Mouse (Mus musculus): ENCODE measurements around the gene Rft1. TPM values are rescaled to one million over a fixed set of nuclear protein-coding genes. Genes with fewer than 3 reads are reported as not detected.

The Rft1 gene
- total RNA-seq (2021) = 10 to 100 TPM; 11.0 to 12.4 TPM
- long read RNA-seq, experiment 1, transcript Rft1-201 (13 exons, 2,387 nt) = major isoform, 16 of 26 reads
- long read RNA-seq, experiment 1, partial matches to known transcripts = 1 of 26 reads
- long read RNA-seq, experiment 1, other reads (novel, unspliced or antisense) = 4 of 26 reads
- long read RNA-seq, experiment 2, transcript Rft1-201 (13 exons, 2,387 nt) = major isoform, 6 of 10 reads
- long read RNA-seq, experiment 2, partial matches to known transcripts = 1 of 10 reads
- long read RNA-seq, experiment 2, other reads (novel, unspliced or antisense) = 3 of 10 reads

DNA sequence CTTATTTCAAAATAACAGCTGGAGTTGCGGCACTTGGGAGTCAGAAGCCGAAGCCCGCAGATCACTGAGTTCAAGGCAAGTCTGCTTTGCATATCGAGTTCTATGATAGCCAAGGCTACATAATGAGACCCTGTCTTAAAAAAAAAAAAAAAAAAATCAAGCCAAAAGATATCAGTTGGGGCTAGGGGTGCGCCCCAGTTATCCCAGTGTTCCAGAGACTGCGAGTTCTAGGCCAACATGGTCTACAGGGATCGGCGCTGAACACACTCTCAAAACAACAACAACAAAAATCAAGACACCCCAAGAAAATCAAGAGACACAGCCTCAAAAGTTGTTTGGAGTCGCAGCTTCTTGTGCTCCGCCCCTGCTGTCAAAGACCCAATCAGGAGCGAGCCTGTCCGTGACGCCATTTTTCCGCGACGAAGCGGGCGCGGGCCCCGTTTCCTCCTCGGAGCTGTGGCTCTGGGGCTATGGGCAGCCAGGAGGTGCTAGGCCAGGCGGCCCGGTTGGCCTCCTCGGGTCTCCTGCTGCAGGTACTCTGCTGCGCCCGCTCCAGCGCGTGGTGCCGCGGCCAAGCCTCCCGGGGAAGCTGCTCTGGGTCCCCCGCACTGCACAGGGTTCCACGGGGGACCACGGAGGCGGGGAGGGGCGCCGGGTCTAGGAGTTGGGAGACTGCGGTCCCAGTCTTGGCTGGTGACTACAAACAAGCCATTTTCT is at the start of gene Rft1:
Gene Rft1 (plus strand): TSS at position 418 of the 717 bp plus-strand sequence.
- intact Hi-C loops (cut with DNase I) = loop anchor here (5.0 kb wide), 1 partner anchor 62 kb away; no protein-coding TSS in a partner anchor
- DNase-seq (ENCODE audit: low spot score in 2 of 2) = peak; percentile 98 to 99

GRCm38 (mm10) chr14:30606817-30607216 is 47.3 kb upstream of the Rft1 start:
- intact Hi-C loops (cut with DNase I) = no loop called here
- DNase-seq (ENCODE audit: low spot score in 2 of 2) = no peak

- DNase-seq (ENCODE audit: low spot score in 2 of 2) = no peak
- intact Hi-C loops (cut with DNase I) = no loop called here
Measured at GRCm38 (mm10) chr14:30607696-30608095, 46.5 kb upstream of the Rft1 start.

DNA sequence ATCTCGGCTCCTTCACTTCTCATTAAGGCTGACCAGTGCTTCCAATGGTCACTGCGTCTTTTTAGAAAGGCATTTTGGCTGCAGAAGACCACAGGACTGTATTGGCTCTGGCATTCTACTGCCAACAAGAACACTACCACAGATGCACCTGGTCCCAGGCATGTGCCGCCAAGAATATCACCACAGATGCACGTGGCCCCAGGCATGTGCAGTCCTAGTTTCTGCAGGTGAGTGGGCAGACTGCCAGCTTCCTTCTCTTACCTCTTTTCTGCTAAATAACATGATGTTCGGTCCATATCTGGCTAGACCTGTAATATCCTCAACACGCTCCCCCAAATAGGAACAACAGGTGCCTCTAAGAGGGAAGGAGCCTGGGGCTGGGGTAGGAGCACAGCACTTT is 46.0 kb upstream of the Rft1 start:
- peak in 1 of 2 experiments; percentile 32 for DNase-seq (ENCODE audit: low spot score in 2 of 2)
- intact Hi-C loops (cut with DNase I) = no loop called here

DNA sequence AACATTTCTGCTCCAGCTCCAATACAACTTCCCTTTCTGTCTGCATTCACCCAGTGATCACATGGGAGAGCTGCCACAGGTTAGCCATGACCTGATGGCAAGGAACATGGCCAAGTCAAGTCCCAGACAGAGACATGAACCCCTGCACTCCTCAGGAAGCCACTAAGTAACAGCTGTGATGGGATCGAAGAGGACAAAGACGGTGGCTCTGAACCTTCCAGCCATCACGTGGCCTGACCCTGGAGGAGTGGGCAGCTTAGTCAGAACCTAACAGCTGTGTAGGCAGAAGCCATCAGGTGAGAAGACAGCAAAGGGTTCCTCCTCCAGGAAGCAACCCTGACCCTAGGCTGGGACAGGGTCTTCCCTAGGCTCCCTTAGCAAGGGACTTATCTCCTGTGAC is 44.7 kb upstream of the Rft1 start:
- no peak for DNase-seq (ENCODE audit: low spot score in 2 of 2)
- intact Hi-C loops (cut with DNase I) = no loop called here

- intact Hi-C loops (cut with DNase I) = no loop called here
- no peak for DNase-seq (ENCODE audit: low spot score in 2 of 2)
Measured at GRCm38 (mm10) chr14:30610304-30610703, 43.9 kb upstream of the Rft1 start.

DNA sequence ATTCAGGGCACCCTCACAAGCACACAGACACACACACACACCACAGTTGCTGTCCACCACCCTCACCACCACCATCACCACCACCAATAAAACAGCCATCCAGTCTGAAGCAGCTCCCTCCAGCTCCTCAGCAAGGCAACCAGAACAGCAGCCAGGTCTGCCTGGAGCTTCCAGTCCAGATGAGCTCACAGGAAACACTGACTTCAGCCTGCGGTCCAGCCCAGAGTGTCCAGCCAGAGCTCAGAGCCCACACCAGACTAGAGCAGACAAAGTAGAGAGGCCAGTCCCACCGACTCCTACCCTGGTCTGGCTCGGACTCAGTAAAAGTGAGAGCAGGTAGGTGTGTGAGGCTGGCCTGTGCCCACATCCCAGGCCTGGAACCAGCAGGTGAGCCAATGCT is 43.2 kb upstream of the Rft1 start:
- intact Hi-C loops (cut with DNase I) = no loop called here
- no peak for DNase-seq (ENCODE audit: low spot score in 2 of 2)

DNA sequence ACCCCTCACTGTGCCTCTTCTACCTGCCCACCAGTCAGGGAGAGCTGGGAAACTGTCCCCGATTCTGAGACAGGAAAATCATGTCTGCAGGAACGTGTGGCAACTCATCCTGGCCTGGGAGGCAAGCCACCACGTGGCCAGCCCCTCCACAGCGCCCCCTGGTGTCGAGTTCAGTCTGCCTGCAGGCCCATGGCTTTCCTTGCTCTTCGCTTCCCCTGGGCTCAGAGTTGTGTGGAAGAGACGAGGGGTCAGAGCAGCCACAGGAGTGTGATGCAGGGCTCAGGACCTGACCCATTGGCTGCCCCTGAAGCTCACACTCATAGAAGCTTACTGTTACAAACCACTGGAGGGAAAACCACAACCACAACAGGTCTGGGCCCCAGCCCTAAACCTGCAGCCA is 41.6 kb upstream of the Rft1 start:
- peak; percentile 66 to 81 for DNase-seq (ENCODE audit: low spot score in 2 of 2)
- intact Hi-C loops (cut with DNase I) = no loop called here

DNA sequence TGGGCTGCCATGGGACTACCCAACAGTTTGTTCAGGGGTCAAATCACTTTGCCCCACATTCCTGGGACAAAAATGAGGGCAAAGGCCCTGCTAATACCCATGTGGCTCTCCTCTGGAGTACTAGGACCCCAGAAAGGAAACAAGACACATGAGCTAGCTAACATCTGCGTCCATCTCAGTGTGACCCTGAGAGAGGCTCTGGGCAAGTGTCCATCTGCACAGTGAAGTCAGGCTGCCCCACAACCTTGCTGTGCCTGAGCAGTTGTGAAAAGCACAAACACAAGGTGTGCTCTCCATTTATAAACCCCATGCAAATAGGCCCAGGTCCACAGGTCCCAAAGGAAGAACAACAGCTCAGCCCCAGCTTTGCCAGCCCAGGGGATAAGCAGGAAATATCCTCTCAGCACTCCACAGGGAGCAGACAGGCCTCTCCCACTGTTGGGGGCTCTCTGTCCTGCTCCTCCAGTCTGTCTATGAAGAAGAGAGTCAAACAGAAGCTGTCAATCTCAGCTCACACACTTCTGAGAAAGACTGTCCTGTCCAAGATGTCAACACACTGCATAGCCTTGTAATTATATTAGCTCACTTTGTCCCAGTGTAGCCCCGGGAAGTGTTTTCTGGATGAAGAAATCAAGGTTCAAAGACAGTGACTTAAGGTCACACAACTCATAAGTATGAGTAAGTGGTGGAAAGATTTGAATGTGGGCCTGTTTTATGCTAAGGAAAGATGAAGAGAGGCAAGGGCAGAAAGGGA is 41.0 kb upstream of the Rft1 start:
- DNase-seq (ENCODE audit: low spot score in 2 of 2) = no peak
- intact Hi-C loops (cut with DNase I) = no loop called here

DNA sequence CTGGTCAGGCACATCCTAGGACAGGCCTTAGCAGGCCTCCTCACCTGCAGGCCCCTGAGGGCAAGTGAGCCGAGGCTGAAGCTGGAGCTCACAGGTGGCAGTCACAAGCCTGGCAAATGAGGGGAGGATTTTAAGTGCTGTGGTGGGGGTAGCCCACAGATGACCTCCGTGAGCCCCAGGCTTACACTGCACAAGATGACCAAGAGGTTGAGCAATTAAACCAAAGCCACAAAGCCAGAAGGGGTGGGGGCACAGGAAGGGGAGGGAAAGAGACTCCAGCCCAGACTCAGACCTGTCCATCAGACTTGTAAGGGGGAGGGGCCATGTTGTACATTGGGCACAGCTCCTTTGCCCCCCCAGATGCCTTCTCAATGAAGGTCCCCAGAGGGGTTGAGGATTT is 37.4 kb upstream of the Rft1 start:
- intact Hi-C loops (cut with DNase I) = no loop called here
- DNase-seq (ENCODE audit: low spot score in 2 of 2) = no peak

DNA sequence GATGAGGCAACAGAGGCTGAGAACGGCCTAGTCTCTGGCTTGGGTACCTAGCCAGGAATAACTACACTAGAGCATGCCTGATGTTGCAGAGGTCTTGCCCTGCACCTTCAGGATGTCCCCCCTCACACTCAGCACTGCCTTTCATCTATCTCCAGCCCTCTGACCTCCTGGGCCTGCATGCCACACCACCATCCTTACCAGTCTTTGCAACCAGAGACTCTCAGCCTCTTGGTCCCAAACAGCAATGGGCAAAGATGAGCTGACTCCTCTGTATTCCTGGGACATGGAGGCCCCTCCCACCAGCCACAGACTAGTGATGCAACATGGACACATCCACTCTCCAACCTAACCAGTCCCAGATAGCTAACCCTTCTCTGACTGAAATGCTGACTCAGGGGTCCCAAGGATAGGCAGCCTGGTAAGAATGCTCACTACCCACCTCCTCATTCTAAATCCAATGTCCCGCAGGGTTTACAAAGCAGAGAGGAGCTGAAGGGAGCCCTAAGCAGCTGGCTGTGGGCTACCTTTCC is 35.3 kb upstream of the Rft1 start:
- intact Hi-C loops (cut with DNase I) = no loop called here
- no peak for DNase-seq (ENCODE audit: low spot score in 2 of 2)

DNA sequence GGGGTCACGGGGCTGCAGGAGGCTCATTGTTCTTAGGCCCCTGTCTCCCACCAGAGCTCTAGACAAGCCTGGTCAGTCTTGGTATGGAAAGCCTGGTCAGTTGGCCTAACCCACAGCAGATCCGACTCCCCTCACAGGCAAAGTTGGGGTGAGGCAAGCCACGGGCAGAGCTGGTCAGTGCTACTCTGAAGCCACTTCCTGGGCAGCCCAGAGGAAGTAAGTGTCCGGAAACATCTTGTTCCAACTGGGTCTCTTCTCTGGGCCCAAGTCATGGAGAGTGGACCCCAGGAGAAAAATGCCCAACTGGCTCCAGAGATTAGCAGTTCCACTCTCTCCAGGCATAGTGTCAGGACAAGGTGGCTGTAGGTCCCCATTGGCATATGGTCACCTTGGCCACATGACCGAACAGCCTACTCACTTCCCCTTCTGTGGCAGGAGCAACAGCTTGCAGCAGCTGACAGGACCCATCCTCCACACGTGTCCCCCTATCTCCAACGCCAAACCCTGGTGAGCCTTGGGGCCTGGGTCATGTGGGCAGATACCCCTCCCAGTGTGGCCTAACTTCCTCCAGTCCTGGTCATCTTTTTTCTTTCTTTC is 34.1 kb upstream of the Rft1 start:
- intact Hi-C loops (cut with DNase I) = no loop called here
- DNase-seq (ENCODE audit: low spot score in 2 of 2) = peak in 1 of 2 experiments; percentile 44

DNA sequence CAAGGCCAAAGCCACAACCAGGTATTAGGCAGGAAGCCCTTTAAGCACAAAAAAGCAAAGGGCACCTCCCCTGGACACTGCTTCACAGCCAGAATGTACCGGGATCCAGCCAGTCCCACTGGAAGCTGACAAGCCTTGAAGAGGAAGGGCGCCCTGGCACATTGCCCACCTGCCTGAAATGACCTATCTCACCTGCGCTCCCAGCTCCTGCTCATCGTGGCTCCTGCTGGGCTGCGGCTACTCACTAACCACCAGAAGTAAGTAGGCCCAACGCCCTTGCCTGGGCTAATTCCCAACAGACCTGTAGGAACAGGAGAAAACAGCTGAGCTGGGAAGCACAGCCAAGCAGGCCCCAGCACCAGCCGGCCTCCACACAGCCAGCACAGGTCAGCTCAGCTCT is 32.0 kb upstream of the Rft1 start:
- no peak for DNase-seq (ENCODE audit: low spot score in 2 of 2)
- intact Hi-C loops (cut with DNase I) = no loop called here

DNA sequence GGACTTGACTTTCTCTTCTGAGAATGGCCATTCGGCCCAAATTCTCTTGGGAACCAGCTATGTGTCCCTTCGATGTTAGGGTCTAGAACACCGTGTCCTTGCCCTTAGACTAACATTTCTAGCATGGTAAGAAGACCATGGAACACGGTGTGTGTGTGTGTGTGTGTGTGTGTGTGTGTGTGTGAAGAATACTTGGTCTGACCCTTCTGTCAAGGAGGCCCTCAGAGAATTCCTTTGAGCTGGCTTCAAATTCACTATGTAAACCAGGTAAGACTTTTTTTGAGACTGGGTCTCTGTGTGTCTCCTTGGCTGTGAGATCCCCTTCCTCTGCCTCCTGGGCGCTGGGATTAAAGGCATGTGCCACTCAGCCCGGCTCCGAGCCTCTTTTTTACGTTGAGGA is 31.6 kb upstream of the Rft1 start:
- intact Hi-C loops (cut with DNase I) = no loop called here
- DNase-seq (ENCODE audit: low spot score in 2 of 2) = no peak

- intact Hi-C loops (cut with DNase I) = no loop called here
- DNase-seq (ENCODE audit: low spot score in 2 of 2) = no peak
Measured at GRCm38 (mm10) chr14:30624277-30624721, 29.9 kb upstream of the Rft1 start.

DNA sequence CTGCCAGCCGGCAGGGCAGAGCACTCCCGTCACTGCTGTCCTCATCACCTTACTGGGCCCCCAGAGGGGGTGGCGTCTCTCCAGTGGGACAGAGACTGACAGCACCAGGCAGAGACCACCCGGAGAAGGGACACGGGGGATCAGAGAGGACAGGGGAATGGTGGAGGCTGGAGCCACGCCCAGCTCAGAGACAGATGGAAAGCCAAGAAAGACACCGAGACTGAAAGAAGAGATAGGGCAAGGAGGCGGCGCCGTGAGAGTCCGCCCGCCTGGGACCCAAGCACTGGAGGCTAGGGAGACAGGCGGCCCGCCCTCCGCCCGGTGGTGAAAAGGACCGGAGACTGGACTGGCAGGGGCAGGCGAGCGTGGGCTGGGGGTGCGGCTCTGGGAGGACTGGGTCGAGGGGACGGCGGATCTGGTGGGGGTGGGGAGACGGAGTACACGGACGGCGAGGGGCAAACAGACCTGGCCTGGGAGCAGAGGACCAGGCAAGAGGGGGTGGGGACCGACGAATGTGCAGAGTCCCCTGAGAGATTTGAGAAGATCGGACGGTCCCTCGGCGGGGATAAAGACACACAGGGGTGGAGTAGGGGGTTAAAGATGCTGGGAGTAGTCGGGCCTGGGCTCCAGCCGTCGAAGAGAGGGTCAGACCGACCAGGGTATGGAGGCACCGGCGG is 28.9 kb upstream of the Rft1 start:
- DNase-seq (ENCODE audit: low spot score in 2 of 2) = no peak

GRCm38 (mm10) chr14:30625856-30626726 is 28.1 kb upstream of the Rft1 start, which contains the start of gene Prkcd:
Gene Prkcd (minus strand): TSS chr14:30626210.
- intact Hi-C loops (cut with DNase I) = loop anchor here (5.0 kb wide), 1 partner anchor 34 kb away; no protein-coding TSS in a partner anchor

More for the DNA sequence above, 28.9 kb upstream of the Rft1 start:
- intact Hi-C loops (cut with DNase I) = loop anchor here (5.0 kb wide), 1 partner anchor 33 kb away; no protein-coding TSS in a partner anchor

More at GRCm38 (mm10) chr14:30625856-30626726, 28.1 kb upstream of the Rft1 start, which contains the start of gene Prkcd:
- peak; percentile 57 to 71 for DNase-seq (ENCODE audit: low spot score in 2 of 2)

Measured in left cerebral cortex, postnatal 14 days (tissue).